Mouse (Mus musculus) neutrophil, adult 59 days (primary cell): ENCODE results near the gene Olfr417. TPM values are rescaled to one million over a fixed set of nuclear protein-coding genes. Genes with fewer than 3 reads are reported as not detected.

Source experiments
- total RNA-seq, 2 experiments: library from RNA; stranded (reverse); gene quantifications; 1 replicate in 1 of 2; 2 replicates in 1 of 2; pipeline ENCODE4 v1.2.4; 2023

Gene Olfr417
- total RNA-seq = not detected

GRCm38 (mm10) chr1:174364882-174365451, at the start of gene Olfr417:
Gene Olfr417 (plus strand): TSS chr1:174365122.

DNA sequence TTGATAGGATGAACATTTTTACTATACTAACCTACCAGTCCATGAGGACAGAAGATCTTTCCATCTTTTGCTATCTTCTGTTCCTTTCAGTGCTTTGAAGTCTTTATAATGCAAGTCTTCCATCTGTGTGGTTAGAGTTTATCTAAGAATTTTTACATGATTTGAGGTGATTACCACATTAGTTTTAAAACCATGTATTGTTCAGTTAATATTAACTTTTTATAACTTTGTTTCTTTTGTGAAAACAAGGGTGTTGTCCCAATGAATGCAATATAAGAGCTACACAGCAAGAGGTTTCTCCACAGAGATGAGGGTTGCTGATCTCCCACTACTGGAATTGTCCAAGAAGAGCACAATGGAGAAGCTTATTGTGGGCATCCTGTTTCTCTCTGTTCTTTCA, 34.7 kb upstream of the Olfr417 start, which contains the start of gene Mptx1:
Gene Mptx1, plus strand, starts transcription at position 301 of the 400 bp plus-strand sequence.

DNA sequence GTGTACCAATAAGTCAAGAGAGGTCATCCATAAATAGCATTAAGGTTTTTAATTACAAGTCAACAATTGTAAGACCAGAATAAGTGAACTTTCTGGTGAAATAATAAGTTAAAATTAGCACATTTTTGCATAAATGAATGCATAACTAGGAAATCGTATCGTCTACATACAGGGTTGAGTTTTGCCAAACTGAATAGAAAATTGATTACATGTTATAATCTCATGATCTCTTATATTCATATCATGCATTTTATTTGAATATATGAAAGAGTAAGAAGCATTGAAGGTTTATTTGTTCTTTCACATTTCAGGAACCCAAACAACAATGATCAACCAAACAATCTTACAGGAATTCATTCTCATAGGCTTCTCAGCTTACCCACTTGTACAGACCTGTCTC, 25.8 kb downstream of the Olfr417 start, which contains the start of gene Olfr248:
Gene Olfr248, plus strand, starts transcription at position 301 of the 400 bp plus-strand sequence.

DNA sequence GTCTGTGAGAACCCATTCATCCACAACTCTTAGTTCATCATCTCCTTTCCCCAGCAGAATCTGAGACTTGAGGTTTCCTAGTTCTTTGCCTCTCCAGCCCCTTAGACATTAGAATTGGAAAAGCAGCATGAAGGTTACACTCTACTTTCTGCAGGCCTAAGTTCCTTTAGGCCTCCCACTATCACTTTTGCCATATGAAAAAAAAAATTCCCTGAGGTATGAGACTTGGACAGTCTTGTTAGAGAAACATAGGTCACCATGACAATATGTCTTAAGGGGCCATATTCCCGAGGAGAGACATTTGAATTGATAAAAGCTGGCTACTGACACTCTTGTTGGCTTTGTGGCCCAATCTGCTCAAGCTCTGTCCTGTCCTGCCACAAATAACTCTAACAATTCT, 58.8 kb downstream of the Olfr417 start, which contains the start of gene Olfr414:
Gene Olfr414, plus strand, starts transcription at position 301 of the 400 bp plus-strand sequence.

Other genes starting within 250 kb of the Olfr417 start
- not detected for gene Olfr231, start 244.0 kb upstream of the Olfr417 start, total RNA-seq
- gene Olfr424, start 233.6 kb upstream of the Olfr417 start, total RNA-seq = not detected
- not detected for gene Olfr420, start 209.5 kb upstream of the Olfr417 start, total RNA-seq
- gene Spta1, start 192.3 kb upstream of the Olfr417 start, total RNA-seq = 10 to 100 TPM in 1 of 2 experiments, 1 to 10 TPM in 1; 3.8 to 12.3 TPM
- not detected for gene Olfr419, start 113.1 kb upstream of the Olfr417 start, total RNA-seq
- gene Mptx1, start 34.6 kb upstream of the Olfr417 start, total RNA-seq = not detected
- gene Olfr248, start 25.9 kb downstream of the Olfr417 start, total RNA-seq = not detected
- not detected for gene Olfr414, start 58.9 kb downstream of the Olfr417 start, total RNA-seq
- not detected for gene Olfr220, start 77.0 kb downstream of the Olfr417 start, total RNA-seq
- 1 to 10 TPM in 1 of 2 experiments, under 1 TPM in 1; 0.33 to 1.2 TPM for gene Fmn2, start 136.7 kb downstream of the Olfr417 start, total RNA-seq